Mouse (Mus musculus) Patski (cell line): ENCODE measurements around the gene Isy1. TPM values are rescaled to one million over a fixed set of nuclear protein-coding genes. Genes with fewer than 3 reads are reported as not detected.

Source experiments
- ATAC-seq: fragments of 100-300 bp; one replicate; pipeline ENCODE4 v1.8.0; 2021
- CTCF ChIA-PET: fragments of 350-600 bp; sonication (Branson Sonifier 250); formaldehyde crosslinking; loops from one replicate; lab custom pipeline; 2022; ENCODE audit warnings: inconsistent platforms; lab: Charles Lee
- POLR2A ChIA-PET: fragments of 350-600 bp; sonication (Branson Sonifier 250); formaldehyde crosslinking; loops from one replicate; lab custom pipeline; 2022; ENCODE audit warnings: antibody characterized with exemption, inconsistent platforms; lab: Charles Lee
- DNase-seq: peaks from one replicate; pipeline ENCODE4 v3.0.0-alpha.2; 2011; ENCODE audit warnings: low read depth, low spot score
- H3K27me3 ChIP-seq: fragments of 371-371 bp; one replicate; pipeline ENCODE4 v1.5.1; 2021
- CTCF ChIP-seq: fragments of 100-300 bp; IDR thresholded peaks from one replicate; pipeline ENCODE4 v1.5.1; 2021
- in situ Hi-C: fragments of 300-500 bp; cut with MboI; formaldehyde crosslinking; loops from 3 replicates; pipeline ENCODE4 v1.11.1; 2018; ENCODE audit warnings: low pct_unique_long_range_greater_than_20kb, mixed read lengths
- polyA plus RNA-seq: library from polyadenylated mRNA; unstranded; gene quantifications from one replicate; pipeline ENCODE4 v1.2.3, GENCODE M21; 2021

Isy1 gene
- 59.6 TPM for polyA plus RNA-seq

DNA sequence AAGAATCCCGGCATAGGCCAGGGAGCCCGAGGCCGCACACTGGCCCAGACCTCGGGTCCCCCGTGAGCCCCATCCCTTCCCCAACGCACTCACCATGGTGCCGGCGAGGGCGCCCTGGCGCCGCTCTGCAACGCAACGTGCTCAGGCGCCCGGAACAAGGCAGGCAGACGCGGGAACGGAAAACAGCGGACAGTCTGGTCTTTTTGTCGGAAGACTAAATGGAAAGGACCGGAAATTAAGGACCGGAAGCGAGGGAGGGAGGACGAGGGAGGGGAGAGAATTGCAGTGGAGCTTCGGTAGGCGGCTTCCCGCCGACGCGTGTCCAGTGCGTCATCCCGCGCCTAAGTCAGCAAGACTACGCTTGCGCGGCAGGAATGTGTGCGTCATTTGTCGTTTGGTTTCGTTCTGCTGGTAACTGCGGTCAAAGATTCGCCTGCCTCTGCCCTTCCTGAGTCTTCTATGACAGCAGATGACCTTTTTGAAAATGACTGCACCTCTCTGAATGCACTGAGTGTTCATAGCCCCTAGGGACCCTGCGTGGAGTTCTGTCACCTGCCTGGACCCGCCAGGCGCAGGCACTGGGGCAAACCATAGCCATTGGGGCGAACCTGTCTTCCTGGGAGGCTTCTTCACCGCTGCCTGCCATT, at the start of gene Isy1:
Gene Isy1, minus strand, starts transcription at position 248 of the 647 bp plus-strand sequence.
- in situ Hi-C loops = no loop called here
- ChIA-PET POLR2A (interaction anchor here (0.6 to 1.3 kb wide), 4 partner anchors 11 to 41 kb away, joined by 3 to 5 read pairs (median 3); partner anchors contain the start of gene Rab43), CTCF (no interaction called here)
- DNase-seq (peak; percentile 86), ATAC-seq (peak; percentile 87)
- no peaks in the 10 kb centered on the region for H3K27me3 ChIP-seq
- peak; percentile 16 for TF ChIP-seq CTCF

GRCm38 (mm10) chr6:87887594-87888233, 49.1 kb upstream of the Isy1 start, which contains the start of gene Copg1:
Gene Copg1 (plus strand): TSS chr6:87887814.
- ChIA-PET POLR2A (interaction anchor here (0.8 to 1.3 kb wide), 4 partner anchors 9 to 38 kb away, joined by 3 read pairs; no protein-coding TSS in a partner anchor), CTCF (interaction anchor here (0.6 to 2.0 kb wide), 8 partner anchors 9 to 135 kb away, joined by 3 to 7 read pairs (median 4); no protein-coding TSS in a partner anchor)
- TF ChIP-seq CTCF = no peak
- no peaks in the 10 kb centered on the region for H3K27me3 ChIP-seq
- peak; percentile 79 for ATAC-seq
- in situ Hi-C loops = loop anchor here (5.0 kb wide), 1 partner anchor 35 kb away; the partner anchor contains the start of gene Cnbp
- peak; percentile 98 for DNase-seq

- no peak for TF ChIP-seq CTCF
- in situ Hi-C loops = loop anchor here (5.0 kb wide), 1 partner anchor 34 kb away; the partner anchor contains the start of gene Cnbp
- DNase-seq (no peak), ATAC-seq (no peak)
- H3K27me3 ChIP-seq = no peaks in the 10 kb centered on the region
- POLR2A ChIA-PET = interaction anchor here (0.9 to 1.3 kb wide), 3 partner anchors 9 to 37 kb away, joined by 3 read pairs; no protein-coding TSS in a partner anchor
- CTCF ChIA-PET = interaction anchor here (1.0 to 2.0 kb wide), 9 partner anchors 11 to 136 kb away, joined by 3 to 7 read pairs (median 3); partner anchors contain the start of gene Hmces
Observed at GRCm38 (mm10) chr6:87886721-87887120, 48.1 kb upstream of the Isy1 start.

DNA sequence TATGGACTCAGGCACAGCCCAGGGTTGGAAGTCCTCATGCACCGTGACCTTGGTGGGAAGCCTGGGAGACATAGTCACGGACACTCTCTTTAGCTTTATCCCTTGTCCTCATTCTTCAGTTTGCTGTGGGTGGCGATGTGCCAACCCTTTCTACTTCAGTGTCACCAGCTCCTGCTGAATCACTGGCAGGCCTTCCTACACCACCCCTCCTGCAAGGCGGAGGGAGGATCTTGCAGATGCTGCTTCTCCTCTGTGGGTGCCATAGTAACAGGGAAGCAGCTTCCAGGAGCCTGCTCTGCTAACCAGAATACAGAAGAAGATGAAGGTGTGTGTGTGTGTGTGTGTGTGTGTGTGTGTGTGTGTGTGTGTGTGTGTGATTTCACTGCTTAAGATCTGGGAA, 44.2 kb upstream of the Isy1 start:
- no peaks in the 10 kb centered on the region for H3K27me3 ChIP-seq
- no peak for DNase-seq
- in situ Hi-C loops = no loop called here
- CTCF ChIA-PET = no interaction called here
- no peak for TF ChIP-seq CTCF
- POLR2A ChIA-PET = no interaction called here
- ATAC-seq = no peak

GRCm38 (mm10) chr6:87882221-87882620, 43.6 kb upstream of the Isy1 start:
- ATAC-seq (no peak), DNase-seq (no peak)
- in situ Hi-C loops = no loop called here
- ChIA-PET POLR2A (no interaction called here), CTCF (no interaction called here)
- H3K27me3 ChIP-seq = no peaks in the 10 kb centered on the region
- TF ChIP-seq CTCF = no peak

- no peaks in the 10 kb centered on the region for H3K27me3 ChIP-seq
- ChIA-PET POLR2A (interaction anchor here (0.7 kb wide), 1 partner anchor 41 kb away, joined by 5 read pairs; no protein-coding TSS in a partner anchor), CTCF (no interaction called here)
- TF ChIP-seq CTCF = no peak
- DNase-seq (no peak), ATAC-seq (no peak)
- in situ Hi-C loops = no loop called here
Observed at GRCm38 (mm10) chr6:87879628-87880027, 41.0 kb upstream of the Isy1 start.

DNA sequence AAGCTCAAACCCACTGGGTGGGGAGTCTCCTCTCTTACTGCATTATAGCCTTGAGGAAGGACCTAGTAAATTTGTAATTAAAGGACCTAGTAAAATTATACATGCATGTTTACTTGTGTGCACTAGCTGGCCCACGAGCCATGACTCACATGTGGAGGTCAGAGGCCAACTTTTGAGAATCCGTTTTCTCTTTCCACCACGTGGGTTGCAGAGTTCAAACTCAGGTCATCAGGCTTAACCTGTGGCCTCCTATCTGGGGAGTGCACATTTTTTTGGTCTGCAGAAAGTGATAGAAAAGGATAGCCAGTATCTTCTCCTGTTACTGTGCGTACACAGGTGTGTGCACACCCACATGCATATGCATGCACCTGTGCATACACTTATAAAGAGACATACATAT, 40.4 kb upstream of the Isy1 start:
- DNase-seq (no peak), ATAC-seq (no peak)
- in situ Hi-C loops = no loop called here
- ChIA-PET POLR2A (no interaction called here), CTCF (interaction anchor here (1.7 kb wide), 1 partner anchor 9 kb away, joined by 5 read pairs; no protein-coding TSS in a partner anchor)
- no peaks in the 10 kb centered on the region for H3K27me3 ChIP-seq
- no peak for TF ChIP-seq CTCF

DNA sequence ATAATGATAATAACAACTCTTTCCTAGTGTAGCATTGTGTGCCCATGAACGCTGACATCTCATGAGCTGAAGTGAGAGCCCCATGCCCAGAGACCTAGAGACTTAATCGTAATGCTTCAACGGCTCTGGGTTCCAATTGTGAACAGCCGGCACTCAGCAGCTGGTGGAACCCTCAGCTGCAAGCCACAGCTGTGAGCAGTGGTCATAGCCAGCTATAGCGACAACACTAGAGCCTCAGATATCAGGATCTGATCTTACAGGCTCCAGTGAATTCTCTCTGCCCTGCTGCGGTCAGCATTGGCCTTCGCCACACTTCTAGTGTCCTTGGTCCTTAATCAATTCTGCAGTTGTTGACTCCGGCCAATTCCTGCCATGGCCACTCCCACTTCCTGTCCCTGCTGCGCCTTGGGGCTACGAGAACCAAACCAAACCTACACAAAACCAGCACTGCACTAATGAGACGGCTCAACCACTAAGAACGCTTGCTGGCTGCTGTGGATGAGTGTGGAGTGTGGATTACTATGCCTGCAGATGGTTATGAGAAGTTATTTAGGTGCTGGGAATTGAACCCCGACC, 37.6 kb upstream of the Isy1 start:
- H3K27me3 ChIP-seq = no peaks in the 10 kb centered on the region
- no peak for DNase-seq
- POLR2A ChIA-PET = no interaction called here
- no peak for TF ChIP-seq CTCF
- ATAC-seq = no peak
- CTCF ChIA-PET = interaction anchor here (1.2 to 2.2 kb wide), 2 partner anchors 11 to 117 kb away, joined by 3 to 7 read pairs; partner anchors contain the start of gene Copg1
- in situ Hi-C loops = no loop called here

GRCm38 (mm10) chr6:87875562-87875961, 37.0 kb upstream of the Isy1 start:
- no peak for TF ChIP-seq CTCF
- POLR2A ChIA-PET = no interaction called here
- DNase-seq (no peak), ATAC-seq (no peak)
- CTCF ChIA-PET = interaction anchor here (1.2 to 2.2 kb wide), 2 partner anchors 12 to 117 kb away, joined by 3 to 7 read pairs; partner anchors contain the start of gene Copg1
- H3K27me3 ChIP-seq = no peaks in the 10 kb centered on the region
- in situ Hi-C loops = no loop called here

GRCm38 (mm10) chr6:87875083-87875482, 36.5 kb upstream of the Isy1 start:
- CTCF ChIA-PET = interaction anchor here (1.2 to 2.2 kb wide), 2 partner anchors 12 to 118 kb away, joined by 3 to 7 read pairs; partner anchors contain the start of gene Copg1
- ATAC-seq (peak; percentile 54), DNase-seq (no peak)
- no peak for TF ChIP-seq CTCF
- in situ Hi-C loops = no loop called here
- no peaks in the 10 kb centered on the region for H3K27me3 ChIP-seq
- POLR2A ChIA-PET = no interaction called here
